Mouse (Mus musculus): ENCODE data around the gene Emid1. TPM values are rescaled to one million over a fixed set of nuclear protein-coding genes. Genes with fewer than 3 reads are reported as not detected.
A peak's percentile ranks its signal among the peaks of the same experiment; 100 is the strongest.

The Emid1 gene
- total RNA-seq, 2 experiments from 2014 or later: 2.1 to 2.2 TPM

DNA sequence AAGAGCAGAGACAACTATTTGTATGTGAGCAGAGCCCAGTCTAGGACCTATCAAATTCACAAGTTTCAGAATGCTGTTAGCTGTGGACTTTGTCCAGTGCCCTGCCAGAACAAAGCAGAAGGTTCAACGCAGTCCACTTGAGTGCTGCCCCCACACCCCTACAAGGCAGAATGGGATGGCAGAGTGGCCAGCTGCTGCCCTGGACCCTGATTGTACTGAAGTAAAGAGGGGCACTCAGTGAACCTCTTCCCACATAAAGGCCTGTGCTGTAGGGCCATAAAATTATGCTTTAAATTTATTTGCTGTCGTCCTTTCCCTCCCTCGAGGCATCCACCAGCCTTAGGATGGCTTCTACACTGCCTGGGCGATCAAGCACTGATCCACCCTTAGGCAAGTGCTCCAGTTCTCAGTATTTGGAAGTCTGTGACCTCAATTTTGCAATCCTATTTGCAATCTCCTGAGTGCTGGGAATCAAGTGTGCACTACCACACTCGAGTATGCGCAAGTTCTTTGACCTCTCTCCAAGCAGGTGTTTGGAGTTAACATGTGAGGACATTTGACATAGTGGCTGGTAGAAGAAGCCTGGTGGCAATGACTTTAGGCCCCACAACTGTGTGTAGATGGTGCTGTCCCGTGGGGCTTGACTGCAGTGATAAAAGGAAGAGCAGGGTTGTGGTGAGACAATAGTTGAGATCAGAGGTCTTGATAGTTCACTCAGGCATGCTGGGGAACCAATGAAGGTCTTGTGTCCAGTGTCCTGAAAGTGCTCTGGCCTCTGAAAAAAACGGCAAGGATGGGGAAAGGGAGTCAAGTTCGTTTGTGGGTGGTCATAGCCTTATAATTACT lies 83.7 kb downstream of the Emid1 start:
- intact Hi-C loops (cut with DNase I): no loop called here

GRCm38 (mm10) chr11:5067063-5067462 lies 85.0 kb downstream of the Emid1 start:
- intact Hi-C loops (cut with DNase I): no loop called here
- DNase-seq (ENCODE audit: low spot score): no peak

More for the DNA sequence above, 83.7 kb downstream of the Emid1 start:
- no peak for DNase-seq (ENCODE audit: low spot score)

DNA sequence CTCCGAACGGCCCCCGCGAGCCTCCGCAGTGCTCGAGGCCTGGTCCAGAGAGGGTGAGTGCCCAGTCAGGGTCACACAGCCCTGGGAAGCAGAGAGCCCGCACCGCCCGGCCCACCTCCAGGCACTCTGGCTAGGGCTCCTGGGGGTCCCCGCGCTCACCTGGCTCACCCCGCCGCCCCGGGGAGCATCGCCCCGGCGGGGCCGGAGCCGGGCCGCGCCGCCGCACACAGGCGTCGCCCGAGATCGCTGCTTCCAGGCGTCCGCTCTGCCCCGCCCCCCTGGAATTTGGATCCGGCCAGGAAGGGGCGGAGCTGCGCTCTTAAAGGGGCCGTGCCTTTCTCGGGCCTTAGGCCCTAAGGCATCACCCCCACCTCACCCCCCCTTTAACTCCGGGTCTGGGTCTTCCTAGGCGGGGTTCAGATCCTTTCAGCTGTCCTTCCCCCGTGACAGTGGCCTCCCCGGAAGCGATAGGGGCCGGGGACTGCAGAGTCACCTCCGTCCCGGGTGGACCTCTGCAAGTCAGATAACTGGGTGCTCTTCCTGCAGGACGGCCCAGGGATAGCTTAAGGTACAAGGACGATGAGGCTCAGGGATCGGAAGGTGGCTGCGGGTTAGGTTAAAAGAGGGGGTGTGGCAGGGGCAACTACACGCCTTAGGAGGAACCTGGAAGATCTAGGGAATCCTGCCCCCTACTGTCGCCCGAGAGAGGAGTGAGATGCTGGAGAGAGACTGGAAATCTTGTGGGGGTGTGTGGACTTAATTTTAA lies 86.8 kb downstream of the Emid1 start, which contains the start of gene Gas2l1:
Gas2l1 (minus strand) TSS at position 272 of the 766 bp plus-strand sequence.
- intact Hi-C loops (cut with DNase I): loop anchor here (1.0 to 2.0 kb wide), 2 partner anchors 34 to 50 kb away; partner anchors contain the start of genes Ewsr1 and Rhbdd3

DNA sequence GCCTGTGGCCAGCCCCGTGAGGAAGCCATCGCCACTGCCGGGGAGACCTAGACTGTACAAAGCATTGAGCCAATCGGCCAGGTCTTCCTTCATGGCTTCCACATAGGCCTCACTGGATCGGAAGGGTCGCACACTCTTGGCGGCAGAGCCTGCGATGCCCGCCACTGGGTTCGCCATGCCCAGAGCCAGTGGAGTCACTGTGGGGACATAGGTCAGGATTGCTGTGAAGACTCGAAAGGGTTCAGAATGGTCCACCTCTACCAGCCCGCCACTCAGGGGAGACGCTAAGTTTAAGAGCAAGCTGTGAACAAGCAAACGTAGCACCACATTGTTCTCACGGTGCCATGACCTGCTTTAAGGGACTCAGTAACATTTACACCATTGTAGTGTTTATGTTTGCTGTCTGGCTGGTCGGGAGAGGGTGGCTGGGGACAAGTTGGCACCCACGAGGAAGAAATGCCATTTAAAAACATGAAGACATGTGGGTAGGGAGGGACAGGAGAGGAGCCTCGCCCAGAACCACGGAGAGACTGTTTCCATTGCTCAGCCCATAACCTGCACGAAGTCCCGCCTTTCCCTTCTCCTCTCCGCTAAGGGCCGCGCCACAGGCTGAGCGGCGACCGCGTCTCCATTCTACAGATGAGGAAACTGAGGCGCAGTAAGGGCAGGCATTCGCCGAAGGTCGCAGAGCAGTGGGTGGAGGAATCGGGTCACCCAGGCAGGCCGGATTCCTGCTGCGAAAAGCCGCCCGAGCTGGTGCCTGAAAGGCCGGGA lies 87.6 kb downstream of the Emid1 start:
- DNase-seq (ENCODE audit: low spot score): no peak
- intact Hi-C loops (cut with DNase I): loop anchor here (1.0 to 2.0 kb wide), 2 partner anchors 34 to 49 kb away; partner anchors contain the start of genes Ewsr1 and Rhbdd3

More for the DNA sequence above, 86.8 kb downstream of the Emid1 start, which contains the start of gene Gas2l1:
- DNase-seq (ENCODE audit: low spot score): peak; percentile 83

- intact Hi-C loops (cut with DNase I): loop anchor here (2.0 kb wide), 1 partner anchor 35 kb away; the partner anchor contains the start of genes Ewsr1 and Rhbdd3
- no peak for DNase-seq (ENCODE audit: low spot score)
Measured at GRCm38 (mm10) chr11:5063561-5064281, 88.3 kb downstream of the Emid1 start.

- no peak for DNase-seq (ENCODE audit: low spot score)
- intact Hi-C loops (cut with DNase I): no loop called here
Measured at GRCm38 (mm10) chr11:5062860-5063505, 89.1 kb downstream of the Emid1 start.

DNA sequence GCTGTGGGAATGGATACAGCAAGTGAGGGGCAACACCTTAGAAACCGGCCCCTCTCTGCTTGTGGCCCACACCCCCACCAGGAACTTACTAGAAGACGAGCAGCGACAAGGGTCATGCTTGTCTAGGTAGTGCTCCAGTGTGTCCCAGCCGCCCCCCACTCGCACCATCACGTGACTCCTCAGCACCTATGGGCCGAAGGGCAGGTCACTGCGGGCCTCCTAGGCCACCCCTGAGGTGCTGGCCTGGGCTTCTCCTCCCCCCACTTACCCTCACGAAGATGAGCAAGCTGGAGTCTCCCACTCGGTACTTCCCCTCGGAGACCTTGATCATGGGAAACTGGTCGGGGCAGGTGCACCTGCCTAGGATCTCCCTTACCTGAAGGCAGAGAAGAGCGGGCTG lies 89.7 kb downstream of the Emid1 start:
- DNase-seq (ENCODE audit: low spot score): no peak
- intact Hi-C loops (cut with DNase I): no loop called here

- intact Hi-C loops (cut with DNase I): no loop called here
- DNase-seq (ENCODE audit: low spot score): peak; percentile 96
Measured at GRCm38 (mm10) chr11:5061413-5062139, 90.5 kb downstream of the Emid1 start.

- no peak for DNase-seq (ENCODE audit: low spot score)
- intact Hi-C loops (cut with DNase I): no loop called here
Measured at GRCm38 (mm10) chr11:5060756-5061412, 91.2 kb downstream of the Emid1 start.

GRCm38 (mm10) chr11:5059704-5060156 lies 92.3 kb downstream of the Emid1 start:
- no peak for DNase-seq (ENCODE audit: low spot score)
- intact Hi-C loops (cut with DNase I): no loop called here

- intact Hi-C loops (cut with DNase I): no loop called here
- DNase-seq (ENCODE audit: low spot score): no peak
Measured at GRCm38 (mm10) chr11:5059230-5059629, 92.8 kb downstream of the Emid1 start.

GRCm38 (mm10) chr11:5058783-5059182 lies 93.3 kb downstream of the Emid1 start:
- intact Hi-C loops (cut with DNase I): no loop called here
- DNase-seq (ENCODE audit: low spot score): no peak

GRCm38 (mm10) chr11:5057856-5058641 lies 94.0 kb downstream of the Emid1 start, which contains the start of gene Rasl10a:
Gene Rasl10a, plus strand, starts transcription at chr11:5058128.
- DNase-seq (ENCODE audit: low spot score): no peak
- intact Hi-C loops (cut with DNase I): no loop called here

DNA sequence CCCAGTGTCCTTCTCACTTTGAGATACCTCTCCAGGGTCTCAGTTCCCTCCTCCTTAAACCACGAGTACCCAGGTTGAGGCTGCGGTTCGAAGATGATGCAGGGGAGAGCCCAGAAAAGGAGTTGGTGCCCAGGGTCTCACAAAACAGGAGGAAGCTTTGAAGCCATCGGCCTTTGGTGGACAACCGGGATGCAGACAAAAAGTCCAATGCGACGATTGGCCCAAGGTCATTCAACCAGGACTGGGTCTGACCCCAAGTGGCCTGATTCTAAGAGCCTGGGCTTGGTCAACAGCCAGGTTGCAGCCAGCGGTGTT lies 94.6 kb downstream of the Emid1 start:
- no peak for DNase-seq (ENCODE audit: low spot score)
- intact Hi-C loops (cut with DNase I): no loop called here

DNA sequence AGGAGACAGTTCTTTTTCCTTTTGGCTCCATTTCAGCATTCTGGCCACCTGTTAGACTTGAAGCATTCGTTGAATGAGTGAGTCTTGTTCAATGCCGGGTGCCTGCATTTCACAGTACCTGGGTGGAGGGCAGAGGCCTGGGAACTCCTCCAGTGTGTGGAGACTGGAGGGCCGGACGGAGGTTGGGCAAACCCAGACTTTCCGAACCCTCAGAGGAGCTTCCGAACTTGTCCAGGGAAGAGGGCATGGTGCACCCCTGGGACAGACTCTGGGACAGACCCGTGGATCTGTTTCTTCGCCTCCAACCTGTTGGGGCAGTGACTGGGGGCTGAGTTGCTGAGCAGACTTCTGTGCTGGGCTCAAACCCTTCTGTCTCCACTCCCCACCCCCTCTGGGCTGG lies 95.0 kb downstream of the Emid1 start:
- no peak for DNase-seq (ENCODE audit: low spot score)
- intact Hi-C loops (cut with DNase I): no loop called here
